Mouse (Mus musculus): ENCODE results near the gene Gm11172. TPM values are rescaled to one million over a fixed set of nuclear protein-coding genes. Genes with fewer than 3 reads are reported as not detected.

The Gm11172 gene
- polyA plus RNA-seq, 1 experiment from 2014 or later = not detected

GRCm38 (mm10) chr16:10859726-10860245, 47.1 kb downstream of the Gm11172 start:
- no peak overlapping the region for H3K4me2 ChIP-seq
- ATAC-seq (replicated peaks; ENCODE audit: low FRiP score) = no peak
- no peak overlapping the region for H3K27ac ChIP-seq
- no peak overlapping the region for H3K9ac ChIP-seq
- no peaks in the 10 kb centered on the region for H3K27me3 ChIP-seq
- peaks cover 12% of the 10 kb centered on the region for H3K4me1 ChIP-seq
- 83% methylated on average over 7 of the region's 7 CpGs for WGBS
- H3K36me3 ChIP-seq = no peaks in the 10 kb centered on the region
- H3K9me3 ChIP-seq (replicated peaks) = no peaks in the 10 kb centered on the region
- H3K4me3 ChIP-seq (replicated peaks) = no peak overlapping the region

DNA sequence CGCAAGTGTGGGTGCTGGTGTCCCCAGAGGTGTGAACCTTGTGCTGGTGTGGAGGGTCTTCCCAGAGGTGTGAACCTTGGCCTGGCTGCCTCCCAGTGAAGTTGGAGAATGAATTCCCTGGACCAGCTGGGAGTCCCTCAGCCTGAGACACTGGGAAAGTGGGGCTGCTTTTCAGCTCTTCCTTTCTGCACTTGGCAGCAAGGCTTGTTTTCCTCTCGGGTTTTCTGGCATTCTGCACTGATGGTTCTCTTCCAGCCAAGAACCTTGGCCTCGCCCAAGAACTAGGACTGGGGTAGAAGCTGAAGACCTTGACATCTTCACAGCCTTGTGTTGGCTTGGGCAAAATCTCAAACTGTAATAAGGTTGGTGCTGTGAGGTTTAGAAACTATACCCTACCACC, 48.7 kb downstream of the Gm11172 start:
- H3K9ac ChIP-seq = no peak overlapping the region
- H3K27me3 ChIP-seq = no peaks in the 10 kb centered on the region
- H3K27ac ChIP-seq = no peak overlapping the region
- H3K4me1 ChIP-seq = peaks cover 12% of the 10 kb centered on the region
- H3K9me3 ChIP-seq (replicated peaks) = no peaks in the 10 kb centered on the region
- no peaks in the 10 kb centered on the region for H3K36me3 ChIP-seq
- no peak for ATAC-seq (replicated peaks; ENCODE audit: low FRiP score)
- H3K4me3 ChIP-seq (replicated peaks) = no peak overlapping the region
- H3K4me2 ChIP-seq = no peak overlapping the region
- WGBS = 68% methylated on average over 3 of the region's 3 CpGs

Other genes with a start within 250 kb of the Gm11172 start
- 6.9 and 7.8 TPM in 2 replicates for gene Socs1, start 27.4 kb upstream of the Gm11172 start, polyA plus RNA-seq (2015; fragmentation: Nextera tagmentation; extraction: Ambion mirVana)
- not detected in 2 replicates for gene Tnp2, start 24.3 kb upstream of the Gm11172 start, polyA plus RNA-seq (2015; fragmentation: Nextera tagmentation; extraction: Ambion mirVana)
- gene Prm3, start 22.0 kb upstream of the Gm11172 start, polyA plus RNA-seq (2015; fragmentation: Nextera tagmentation; extraction: Ambion mirVana) = not detected in 2 replicates
- not detected in 2 replicates for gene Prm2, start 16.8 kb upstream of the Gm11172 start, polyA plus RNA-seq (2015; fragmentation: Nextera tagmentation; extraction: Ambion mirVana)
- gene Prm1, start 7.1 kb upstream of the Gm11172 start, polyA plus RNA-seq (2015; fragmentation: Nextera tagmentation; extraction: Ambion mirVana) = 0.51 TPM in 1 of 2 replicates, not detected in the other
- gene Rmi2, start 22.1 kb downstream of the Gm11172 start, polyA plus RNA-seq (2015; fragmentation: Nextera tagmentation; extraction: Ambion mirVana) = 4.1 and 4.2 TPM in 2 replicates
- gene Snn, start 248.0 kb downstream of the Gm11172 start, polyA plus RNA-seq (2015; fragmentation: Nextera tagmentation; extraction: Ambion mirVana) = 37.7 and 40.6 TPM in 2 replicates

Data from kidney, embryonic 15.5 days (tissue).